Mouse (Mus musculus) liver, embryonic 12.5 days (tissue): ENCODE results near the gene Hbs1l. TPM values are rescaled to one million over a fixed set of nuclear protein-coding genes. Genes with fewer than 3 reads are reported as not detected.

Experiments used
- ATAC-seq: fragments of 200-750 bp; cut with Nextera tagmentation; 2 replicates; pipeline ENCODE4 v1.8.0; 2017; ENCODE audit warnings: moderate number of reproducible peaks, mild to moderate bottlenecking, moderate library complexity
- H3K27ac ChIP-seq: fragments of 300-500 bp; sonication (generic); 2 replicates; pipeline ENCODE4 v1.5.1; 2016; ENCODE audit warnings: mild to moderate bottlenecking
- H3K27me3 ChIP-seq: fragments of 300-500 bp; sonication (generic); replicated peaks from 2 replicates; pipeline ENCODE4 v1.6.1; 2016; ENCODE audit warnings: mild to moderate bottlenecking, moderate library complexity
- H3K36me3 ChIP-seq: fragments of 300-500 bp; sonication (generic); 2 replicates; pipeline ENCODE4 v1.6.1; 2016; ENCODE audit warnings: mild to moderate bottlenecking, moderate library complexity
- H3K4me1 ChIP-seq: fragments of 300-500 bp; sonication (generic); 2 replicates; pipeline ENCODE4 v1.6.1; 2016
- H3K4me2 ChIP-seq: fragments of 300-500 bp; sonication (generic); 2 replicates; pipeline ENCODE4 v1.6.1; 2016; ENCODE audit warnings: mild to moderate bottlenecking, moderate library complexity
- H3K4me3 ChIP-seq: fragments of 300-500 bp; sonication (generic); 2 replicates; pipeline ENCODE4 v1.5.1; 2016; ENCODE audit warnings: mild to moderate bottlenecking, moderate library complexity
- H3K9ac ChIP-seq: fragments of 300-500 bp; sonication (generic); 2 replicates; pipeline ENCODE4 v1.6.1; 2016; ENCODE audit warnings: mild to moderate bottlenecking, moderate library complexity
- H3K9me3 ChIP-seq: fragments of 300-500 bp; sonication (generic); replicated peaks from 2 replicates; pipeline ENCODE4 v1.6.1; 2016; ENCODE audit warnings: mild to moderate bottlenecking, moderate library complexity
- WGBS: fragments of 180-500 bp; shearing (Covaris S2); methylation state at CpG from one replicate; pipeline ENCODE4 v1.1.7; 2016; ENCODE audit not compliant: insufficient replicate concordance; 5-methylcytosine and 5-hydroxymethylcytosine counted together
- polyA plus RNA-seq: library from polyadenylated mRNA; unstranded; fragments of >200 nt; fragmentation: Nextera tagmentation; extraction: Ambion mirVana; gene quantifications from 2 replicates; pipeline ENCODE4 v1.2.1, GENCODE M21; 2016

Gene Hbs1l
- polyA plus RNA-seq, 1 experiment from 2014 or later = 89.3 TPM

DNA sequence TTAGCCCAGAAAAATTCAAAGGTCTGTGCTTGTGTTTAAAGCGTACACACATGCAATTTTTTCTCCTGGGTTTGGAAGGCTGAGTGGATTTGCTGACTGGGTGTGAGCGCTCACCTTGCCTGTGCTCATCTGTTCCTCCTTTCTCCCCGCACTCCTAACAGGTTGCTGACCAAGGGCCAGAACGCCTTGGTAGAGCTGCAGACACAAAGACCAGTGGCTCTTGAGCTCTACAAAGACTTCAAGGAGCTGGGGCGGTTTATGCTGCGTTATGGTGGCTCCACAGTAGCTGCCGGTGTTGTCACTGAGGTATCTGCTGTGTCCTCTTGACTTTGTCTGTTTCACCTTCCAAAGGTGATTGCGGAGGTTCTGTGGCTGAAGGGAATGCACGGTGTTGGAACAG, 71.7 kb downstream of the Hbs1l start:
- Histone ChIP-seq H3K4me2 (no peak overlapping the region), H3K27ac (no peak overlapping the region), H3K36me3 (peaks cover 76% of the 10 kb centered on the region), H3K4me3 (no peak overlapping the region), H3K27me3 (no peaks in the 10 kb centered on the region), H3K9me3 (no peaks in the 10 kb centered on the region), H3K4me1 (no peaks in the 10 kb centered on the region), H3K9ac (no peak overlapping the region)
- no peak for ATAC-seq
- WGBS = 87% methylated on average over 9 of the region's 9 CpGs

DNA sequence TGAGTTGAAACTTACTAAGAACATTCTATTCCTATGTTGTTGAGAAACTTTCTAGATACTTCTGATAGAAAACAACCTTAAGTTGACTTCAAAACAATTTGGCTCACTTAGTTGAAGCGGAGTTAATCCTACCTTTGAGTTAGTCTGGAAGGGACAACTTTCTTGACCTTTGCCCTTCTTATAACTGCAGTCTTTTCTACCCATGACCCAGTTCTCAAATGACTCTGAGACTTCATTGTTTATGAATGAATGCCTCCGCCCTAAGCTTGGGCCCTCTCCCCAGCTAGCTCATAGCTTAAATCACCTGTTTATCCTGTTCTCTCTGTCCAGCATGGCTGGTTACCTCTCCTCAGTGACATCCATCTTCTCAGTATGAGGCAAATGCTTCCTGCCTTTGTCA, 73.8 kb downstream of the Hbs1l start:
- Histone ChIP-seq H3K4me2 (no peak overlapping the region), H3K27me3 (no peaks in the 10 kb centered on the region), H3K4me1 (no peaks in the 10 kb centered on the region), H3K9me3 (no peaks in the 10 kb centered on the region), H3K36me3 (peaks cover 56% of the 10 kb centered on the region), H3K9ac (no peak overlapping the region), H3K27ac (no peak overlapping the region), H3K4me3 (no peak overlapping the region)
- no peak for ATAC-seq
- WGBS = 87% methylated on average over 2 of the region's 2 CpGs

DNA sequence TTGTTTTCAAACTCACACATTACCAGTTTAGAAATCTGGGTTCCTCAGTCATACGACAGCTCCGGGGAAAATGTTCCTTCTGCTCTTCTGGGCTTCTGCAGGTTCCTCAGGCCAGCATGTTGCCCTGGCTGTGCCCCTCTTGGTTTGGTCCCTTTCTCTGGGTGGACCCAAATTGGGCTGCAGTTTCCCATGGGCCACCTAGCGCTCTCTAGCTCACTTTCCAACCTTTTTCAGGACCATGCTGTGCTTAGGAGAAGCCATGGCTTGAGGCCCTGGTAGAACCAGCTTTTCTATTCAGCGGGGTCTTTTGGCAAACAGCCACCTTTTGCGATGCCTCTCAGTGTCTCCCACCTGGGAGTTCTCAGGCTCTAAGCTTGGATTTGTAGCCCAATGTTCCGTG, 76.5 kb downstream of the Hbs1l start:
- Histone ChIP-seq H3K4me3 (no peak overlapping the region), H3K27ac (no peak overlapping the region), H3K36me3 (peaks cover 31% of the 10 kb centered on the region), H3K4me2 (no peak overlapping the region), H3K27me3 (no peaks in the 10 kb centered on the region), H3K9me3 (no peaks in the 10 kb centered on the region), H3K9ac (no peak overlapping the region), H3K4me1 (peaks cover 3% of the 10 kb centered on the region; the same call in 1 of the 2 replicates)
- no peak for ATAC-seq
- 85% methylated on average over 6 of the region's 6 CpGs for WGBS

DNA sequence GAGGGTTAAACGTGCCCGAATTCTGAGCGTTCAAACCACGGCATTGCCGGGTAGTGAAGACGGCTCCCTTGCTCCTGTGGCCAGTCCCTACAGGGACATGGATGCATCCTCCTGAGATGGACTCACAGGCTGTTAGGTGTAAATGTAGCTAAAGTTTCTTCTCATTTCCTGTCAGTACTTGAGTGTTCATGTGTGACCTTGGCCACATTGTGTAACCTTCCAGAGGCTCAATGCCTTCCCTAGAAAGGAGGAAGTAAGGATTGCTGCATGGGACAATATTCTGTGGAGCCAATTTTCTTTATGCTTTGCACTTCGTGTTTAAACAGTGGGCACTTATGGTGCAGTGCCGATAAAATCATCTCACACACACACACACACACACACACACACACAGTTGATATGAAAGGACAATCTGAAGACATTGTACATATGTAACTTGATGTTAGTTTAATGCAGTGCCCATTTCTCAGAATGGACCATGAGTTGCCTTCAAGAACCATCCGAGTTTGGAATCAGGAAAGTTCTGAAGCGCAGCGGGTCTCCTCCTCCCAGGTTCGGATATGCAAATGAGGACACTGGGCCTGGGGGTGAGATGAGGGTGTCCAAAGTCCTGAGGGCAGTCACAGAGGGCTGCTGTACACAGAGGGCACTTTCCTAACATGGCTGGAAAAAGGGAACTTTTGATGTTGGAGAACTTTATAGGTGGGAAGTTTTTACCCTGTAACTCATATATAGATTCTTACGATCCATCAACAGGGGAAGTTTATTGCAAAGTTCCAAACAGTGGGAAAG, 81.1 kb downstream of the Hbs1l start, which contains the start of gene Aldh8a1:
TSS of gene Aldh8a1 (plus strand) at position 610 of the 792 bp plus-strand sequence.
- H3K9me3 ChIP-seq = no peaks in the 10 kb centered on the region

DNA sequence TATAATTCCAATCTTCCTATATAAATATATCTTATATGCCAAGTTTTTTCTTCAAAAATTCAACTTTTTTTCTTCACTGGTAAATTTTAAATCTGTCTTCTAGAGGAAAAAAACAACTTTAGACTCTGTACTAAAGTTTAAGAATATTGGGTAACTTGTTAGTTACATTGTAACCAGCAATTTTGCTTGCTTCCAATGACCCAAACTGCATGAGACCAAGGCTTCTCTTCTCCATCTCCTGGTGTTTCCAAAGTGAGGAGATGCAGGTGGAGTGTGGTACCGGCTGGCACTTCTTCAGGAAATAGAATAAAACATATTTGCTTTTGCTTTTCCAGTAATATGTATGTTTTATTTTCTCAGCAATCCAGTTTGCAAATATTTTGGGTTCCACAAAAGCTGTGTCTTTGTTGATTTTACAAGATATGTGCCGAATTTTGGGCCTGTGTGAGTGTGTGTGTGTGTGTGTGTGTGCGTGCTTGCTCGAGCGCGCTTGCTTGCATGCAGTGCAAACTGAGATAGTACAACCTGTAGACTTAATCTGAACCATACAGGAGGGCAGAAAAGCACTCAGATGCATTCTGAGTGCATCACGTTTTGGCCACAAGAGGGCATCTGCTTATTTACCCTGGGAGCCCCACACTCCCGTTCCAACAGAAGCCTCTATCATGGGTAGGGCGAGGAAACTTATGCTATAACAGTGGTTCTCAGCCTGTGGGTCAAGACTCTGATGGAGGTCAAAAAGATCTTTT, 82.6 kb downstream of the Hbs1l start:
- 39% methylated on average over 9 of the region's 9 CpGs for WGBS
- Histone ChIP-seq H3K36me3 (no peaks in the 10 kb centered on the region), H3K9me3 (no peaks in the 10 kb centered on the region), H3K27ac (no peak overlapping the region), H3K4me1 (peaks cover 14% of the 10 kb centered on the region), H3K9ac (no peak overlapping the region), H3K4me3 (no peak overlapping the region), H3K27me3 (peaks cover 17% of the 10 kb centered on the region), H3K4me2 (0 out of 2 replicates have a peak overlapping the region, but pooled peaks have one; percentile 13)
- peak; percentile 77 for ATAC-seq

More for the DNA sequence above, 81.1 kb downstream of the Hbs1l start, which contains the start of gene Aldh8a1:
- 79% methylated on average over 13 of the region's 13 CpGs for WGBS
- Histone ChIP-seq H3K9ac (no peak within 1 kb of the TSS), H3K4me3 (no peak within 1 kb of the TSS), H3K36me3 (no peaks in the 10 kb centered on the region), H3K27me3 (peaks cover 17% of the 10 kb centered on the region), H3K4me1 (peaks cover 14% of the 10 kb centered on the region), H3K4me2 (no peak within 1 kb of the TSS), H3K27ac (no peak within 1 kb of the TSS)
- no peak for ATAC-seq

DNA sequence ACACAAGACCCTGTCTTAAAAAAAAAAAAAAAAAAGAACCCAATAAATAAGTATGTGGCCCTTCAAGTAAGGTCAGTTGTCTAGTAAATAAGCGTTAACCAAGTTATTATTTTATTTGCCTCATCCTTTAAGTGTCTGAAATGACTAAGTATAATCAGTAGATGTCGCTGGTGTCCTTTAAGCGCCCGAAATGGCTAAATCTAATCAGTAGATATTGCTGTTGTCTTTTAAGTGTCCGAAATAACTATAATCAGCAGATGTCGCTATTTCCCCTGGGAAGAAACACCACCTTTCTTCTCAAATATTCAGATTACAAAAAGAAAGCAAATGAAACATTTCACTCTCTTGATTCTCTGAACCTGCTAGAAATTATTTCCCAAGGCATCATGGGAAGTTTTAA, 87.1 kb downstream of the Hbs1l start:
- ATAC-seq = no peak
- H3K4me1 ChIP-seq = peaks cover 27% of the 10 kb centered on the region
- H3K9ac ChIP-seq = no peak overlapping the region
- no peak overlapping the region for H3K4me2 ChIP-seq
- no peaks in the 10 kb centered on the region for H3K9me3 ChIP-seq
- no peak overlapping the region for H3K27ac ChIP-seq
- 9% methylated on average over 6 of the region's 6 CpGs for WGBS
- no peak overlapping the region for H3K4me3 ChIP-seq
- H3K36me3 ChIP-seq = no peaks in the 10 kb centered on the region
- peaks cover 17% of the 10 kb centered on the region for H3K27me3 ChIP-seq

DNA sequence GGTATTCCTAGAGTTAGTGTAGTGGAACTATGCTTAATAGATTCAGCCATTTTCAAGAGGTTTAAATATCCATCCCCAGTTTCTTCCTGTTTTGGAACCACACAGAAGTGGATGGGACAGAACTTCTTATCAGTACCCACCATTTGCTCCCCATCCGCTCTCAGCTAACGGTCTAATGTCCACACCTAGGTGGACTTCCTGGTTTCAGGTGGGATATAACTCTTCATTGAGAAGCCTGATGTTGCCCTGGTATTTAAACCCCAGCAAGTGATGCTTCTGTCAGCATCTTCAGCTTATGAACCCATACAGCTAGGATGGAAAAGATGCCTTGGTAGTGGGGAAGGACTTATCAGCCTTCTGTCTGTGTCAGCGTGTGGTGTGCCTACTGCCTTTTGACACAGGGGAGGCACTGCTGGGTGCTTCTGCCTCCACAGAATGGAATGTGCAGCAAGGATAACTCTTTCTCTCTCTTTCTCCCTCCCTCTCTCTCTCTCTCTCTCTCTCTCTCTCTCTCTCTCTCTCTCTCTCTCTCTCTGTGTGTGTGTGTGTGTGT, 89.4 kb downstream of the Hbs1l start:
- Histone ChIP-seq H3K9me3 (no peaks in the 10 kb centered on the region), H3K27ac (no peak overlapping the region), H3K4me3 (no peak overlapping the region), H3K27me3 (peaks cover 11% of the 10 kb centered on the region; the same call in 1 of the 2 replicates), H3K4me1 (peaks cover 16% of the 10 kb centered on the region), H3K9ac (no peak overlapping the region), H3K4me2 (no peak overlapping the region), H3K36me3 (no peaks in the 10 kb centered on the region)
- 13% methylated on average over 3 of the region's 3 CpGs for WGBS
- no peak for ATAC-seq

DNA sequence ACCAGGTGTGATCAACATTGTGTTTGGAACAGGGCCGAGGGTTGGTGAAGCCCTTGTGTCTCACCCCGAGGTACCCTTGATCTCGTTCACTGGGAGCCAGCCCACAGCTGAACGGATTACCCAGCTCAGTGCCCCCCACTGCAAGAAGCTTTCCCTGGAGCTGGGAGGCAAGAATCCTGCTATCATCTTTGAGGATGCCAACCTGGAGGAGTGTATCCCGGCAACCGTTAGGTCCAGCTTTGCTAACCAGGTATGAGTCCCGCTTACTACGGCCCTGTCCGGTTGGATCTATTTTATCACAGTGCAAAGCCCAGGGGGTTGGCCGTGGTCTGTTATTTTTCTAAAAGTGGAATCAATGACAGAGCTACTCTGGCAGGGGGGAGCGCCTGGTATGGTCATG, 93.3 kb downstream of the Hbs1l start:
- peaks cover 4% of the 10 kb centered on the region; the same call in 1 of the 2 replicates for H3K36me3 ChIP-seq
- no peak for ATAC-seq
- H3K9ac ChIP-seq = no peak overlapping the region
- H3K9me3 ChIP-seq = no peaks in the 10 kb centered on the region
- no peaks in the 10 kb centered on the region; the same call in 1 of the 2 replicates for H3K27me3 ChIP-seq
- H3K4me3 ChIP-seq = no peak overlapping the region
- H3K4me1 ChIP-seq = peaks cover 16% of the 10 kb centered on the region
- no peak overlapping the region for H3K4me2 ChIP-seq
- H3K27ac ChIP-seq = no peak overlapping the region
- 84% methylated on average over 11 of the region's 11 CpGs for WGBS

DNA sequence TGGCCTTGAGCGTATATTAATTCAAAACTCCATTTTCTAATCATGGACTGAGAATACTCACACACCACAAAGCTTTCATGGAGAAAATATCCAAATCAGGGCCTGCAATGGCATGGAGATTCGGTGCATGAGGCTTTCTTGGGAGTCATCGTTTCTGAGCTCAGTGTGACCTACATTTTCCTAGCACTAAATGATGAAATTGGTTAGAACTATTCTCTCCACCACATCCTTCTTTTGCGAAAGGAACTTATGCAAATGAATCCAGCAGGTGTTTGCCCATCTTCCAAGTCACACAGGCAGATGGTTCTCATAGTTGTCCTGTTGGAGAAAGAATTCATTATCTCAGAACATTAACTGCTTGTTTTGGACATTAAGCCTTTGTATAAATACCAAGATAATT, 94.7 kb downstream of the Hbs1l start:
- no peak for ATAC-seq

DNA sequence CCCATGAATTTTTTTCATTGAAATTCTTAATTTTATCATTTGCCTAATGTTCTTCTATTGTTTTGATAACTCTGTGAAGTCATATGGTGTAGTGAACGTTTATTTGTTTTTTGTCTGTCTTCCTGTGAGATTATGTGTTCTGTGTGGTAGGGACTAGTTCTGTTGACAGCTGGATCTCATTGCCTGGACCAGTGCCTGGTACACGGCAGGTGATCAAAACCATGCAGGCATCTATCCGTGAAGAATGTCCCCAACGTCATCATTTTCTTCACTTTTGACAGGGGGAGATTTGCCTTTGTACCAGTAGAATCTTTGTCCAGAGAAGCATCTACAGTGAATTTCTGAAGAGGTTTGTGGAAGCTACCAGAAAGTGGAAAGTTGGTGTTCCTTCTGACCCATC, 95.5 kb downstream of the Hbs1l start:
- no peak for ATAC-seq
- Histone ChIP-seq H3K27ac (no peak overlapping the region), H3K36me3 (peaks cover 4% of the 10 kb centered on the region; the same call in 1 of the 2 replicates), H3K9me3 (no peaks in the 10 kb centered on the region), H3K4me2 (no peak overlapping the region), H3K9ac (no peak overlapping the region), H3K4me1 (no peaks in the 10 kb centered on the region), H3K27me3 (no peaks in the 10 kb centered on the region; the same call in 1 of the 2 replicates), H3K4me3 (no peak overlapping the region)
- WGBS = 56% methylated on average over 4 of the region's 4 CpGs

More for the DNA sequence above, 94.7 kb downstream of the Hbs1l start:
- Histone ChIP-seq H3K4me2 (no peak overlapping the region), H3K36me3 (peaks cover 4% of the 10 kb centered on the region; the same call in 1 of the 2 replicates), H3K4me3 (no peak overlapping the region), H3K9ac (no peak overlapping the region), H3K9me3 (no peaks in the 10 kb centered on the region), H3K4me1 (peaks cover 5% of the 10 kb centered on the region), H3K27me3 (no peaks in the 10 kb centered on the region; the same call in 1 of the 2 replicates), H3K27ac (no peak overlapping the region)
- 77% methylated on average over 4 of the region's 4 CpGs for WGBS

DNA sequence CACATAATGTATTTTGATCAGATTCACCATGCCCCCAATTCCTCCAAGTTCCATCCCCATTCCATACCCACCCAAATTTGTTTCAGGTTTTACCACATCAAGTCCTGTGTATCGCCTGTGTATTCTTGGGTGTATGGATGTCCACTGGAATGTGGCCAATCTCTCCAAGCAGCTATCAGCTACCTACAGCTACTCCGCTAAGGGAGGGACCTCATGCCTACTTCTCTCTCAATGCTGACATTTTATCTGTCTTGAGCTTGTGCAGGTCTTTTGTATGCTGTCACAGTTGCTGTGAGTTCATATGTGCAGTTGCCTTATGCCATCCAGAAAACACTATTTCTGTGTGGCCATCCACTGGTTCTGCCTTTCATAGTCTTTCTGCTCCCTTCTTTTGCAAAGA, 97.6 kb downstream of the Hbs1l start:
- no peak overlapping the region for H3K4me2 ChIP-seq
- peaks cover 4% of the 10 kb centered on the region; the same call in 1 of the 2 replicates for H3K36me3 ChIP-seq
- 53% methylated on average over 2 of the region's 2 CpGs for WGBS
- no peak overlapping the region for H3K27ac ChIP-seq
- no peaks in the 10 kb centered on the region for H3K9me3 ChIP-seq
- ATAC-seq = no peak
- H3K27me3 ChIP-seq = peaks cover 6% of the 10 kb centered on the region; the same call in 1 of the 2 replicates
- no peak overlapping the region for H3K4me3 ChIP-seq
- H3K4me1 ChIP-seq = no peaks in the 10 kb centered on the region
- H3K9ac ChIP-seq = no peak overlapping the region
